10 mouse cellular contexts compared by ENCODE assay signal in genomic region chr4:130889777-130890510, GRCm38 (mm10). TPM values are rescaled to one million over a fixed set of nuclear protein-coding genes. Genes with fewer than 3 reads are reported as not detected.
DNase-seq lines count a peak whose midpoint lies in the region; ATAC-seq lines count a peak whose summit lies in the region.
"Had no signal": no experiment of that assay in that cellular context is flagged by ENCODE, and none has a peak within 500 bp of the region (broad histone marks: within the 10 kb centered on the region; RNA-seq: fewer than 3 reads in every experiment).

No protein-coding gene starts in this region.

- no peaks in the 10 kb centered on the region for H3K36me3 ChIP-seq in hindbrain, embryonic 10.5 days
- no peaks in the 10 kb centered on the region for H3K36me3 ChIP-seq in hindbrain, embryonic 13.5 days
- no peaks in the 10 kb centered on the region for H3K36me3 ChIP-seq in embryonic facial prominence, embryonic 10.5 days (replicated peaks)

- no peak overlapping the region for H3K4me3 ChIP-seq in hindbrain, embryonic 10.5 days
- H3K4me3 ChIP-seq in hindbrain, embryonic 13.5 days: no peak overlapping the region
- no peak overlapping the region for H3K4me3 ChIP-seq in embryonic facial prominence, embryonic 10.5 days

- intact Hi-C loops in left cerebral cortex, postnatal 25 days (cut with DNase I): no loop called here

- WGBS in hindbrain, embryonic 10.5 days: 30% methylated on average over 10 of the region's 11 CpGs
- 51% methylated on average over 10 of the region's 11 CpGs for WGBS in hindbrain, embryonic 13.5 days
- WGBS in embryonic facial prominence, embryonic 10.5 days: 25% methylated on average over 10 of the region's 11 CpGs

- H3K27ac ChIP-seq in hindbrain, embryonic 10.5 days: peak overlapping the region; percentile 70
- no peak overlapping the region for H3K27ac ChIP-seq in hindbrain, embryonic 13.5 days
- H3K27ac ChIP-seq in embryonic facial prominence, embryonic 10.5 days (replicated peaks): peak overlapping the region; percentile 42

- H3K9ac ChIP-seq in hindbrain, embryonic 13.5 days: no peak overlapping the region

- no peak for DNase-seq in hindbrain, embryonic 10.5 days (ENCODE audit: low spot score)
- no peak for DNase-seq in embryonic facial prominence, embryonic 10.5 days (ENCODE audit: low spot score)
- peak; percentile 59 for DNase-seq in kidney, postnatal 14 days
- DNase-seq in lung, postnatal 14 days: peak; percentile 17
- DNase-seq in left cerebral cortex, postnatal 25 days (ENCODE audit: low spot score in 2 of 2): no peak
- no peak for DNase-seq in urinary bladder, postnatal 4 days (ENCODE audit: low spot score in 2 of 2)
- DNase-seq: layer of hippocampus, postnatal 36 days had no signal

- H3K9me3 ChIP-seq in hindbrain, embryonic 10.5 days: no peaks in the 10 kb centered on the region
- no peaks in the 10 kb centered on the region for H3K9me3 ChIP-seq in hindbrain, embryonic 13.5 days
- H3K9me3 ChIP-seq in embryonic facial prominence, embryonic 10.5 days: no peaks in the 10 kb centered on the region

- H3K4me1 ChIP-seq in hindbrain, embryonic 10.5 days (replicated peaks): peaks cover 50% of the 10 kb centered on the region
- peaks cover 23% of the 10 kb centered on the region for H3K4me1 ChIP-seq in hindbrain, embryonic 13.5 days (replicated peaks)
- peaks cover 36% of the 10 kb centered on the region for H3K4me1 ChIP-seq in embryonic facial prominence, embryonic 10.5 days

- peaks cover 10% of the 10 kb centered on the region for H3K27me3 ChIP-seq in hindbrain, embryonic 10.5 days (ENCODE audit: insufficient read depth, poor library complexity, severe bottlenecking)
- peaks cover 35% of the 10 kb centered on the region for H3K27me3 ChIP-seq in hindbrain, embryonic 13.5 days
- no peaks in the 10 kb centered on the region for H3K27me3 ChIP-seq in embryonic facial prominence, embryonic 10.5 days (replicated peaks; ENCODE audit: low read depth, poor library complexity, severe bottlenecking)

- no peak for ATAC-seq in hindbrain, embryonic 13.5 days (ENCODE audit: low FRiP score)

- no peak overlapping the region for H3K4me2 ChIP-seq in hindbrain, embryonic 13.5 days

RNA-seq across cellular contexts. Expression of gene Laptm5, which starts 23.0 kb away (rescaled TPM):
- 21.3 and 25.9 TPM in 2 replicates for polyA plus RNA-seq in hindbrain, embryonic 10.5 days (2016; fragmentation: Nextera tagmentation; extraction: Ambion mirVana)
- 29.4 and 31.4 TPM in 2 replicates for polyA plus RNA-seq in hindbrain, embryonic 13.5 days (2015; fragmentation: Nextera tagmentation; extraction: Ambion mirVana)
- 13.0 and 16.4 TPM in 2 replicates for polyA plus RNA-seq in embryonic facial prominence, embryonic 10.5 days (2016; fragmentation: Nextera tagmentation; extraction: Ambion mirVana)
- 10 to 100 TPM; 29.6 to 36.5 TPM for total RNA-seq in left cerebral cortex, postnatal 25 days (2021)

RNA-seq across cellular contexts. Expression of gene Matn1, which starts 54.2 kb away (rescaled TPM):
- polyA plus RNA-seq in hindbrain, embryonic 10.5 days (2016; fragmentation: Nextera tagmentation; extraction: Ambion mirVana): 0.17 TPM in 1 of 2 replicates, not detected in the other
- 0.71 and 1.9 TPM in 2 replicates for polyA plus RNA-seq in hindbrain, embryonic 13.5 days (2015; fragmentation: Nextera tagmentation; extraction: Ambion mirVana)
- 0.11 TPM in 1 of 2 replicates, not detected in the other for polyA plus RNA-seq in embryonic facial prominence, embryonic 10.5 days (2016; fragmentation: Nextera tagmentation; extraction: Ambion mirVana)
- 1 to 10 TPM; 1.4 to 2.0 TPM for total RNA-seq in left cerebral cortex, postnatal 25 days (2021)
- total RNA-seq: hematopoietic stem cell, adult 5-6 weeks had no signal
- polyA plus RNA-seq: testis, adult 2 months had no signal

Comparison
In these comparisons a context has a peak if more than half of its experiments do, and no peak if none do; other contexts are left out.
1. DNase-seq: peak in kidney, postnatal 14 days (single experiment) and lung, postnatal 14 days (single experiment); none in hindbrain, embryonic 10.5 days (single experiment), embryonic facial prominence, embryonic 10.5 days (single experiment), left cerebral cortex, postnatal 25 days (0 of 2) and urinary bladder, postnatal 4 days (0 of 2).